Mouse (Mus musculus) CH12F3 (cell line): ENCODE measurements around the gene Trim63.
"Not testable (repeated sequence)": the region's sequence is repeated elsewhere in the genome, so short reads cannot be mapped to it uniquely, and the experiment has no call there.

ENCODE experiments used
- in situ Hi-C: fragments of 300-500 bp; cut with MboI; formaldehyde crosslinking; loops from 2 replicates; pipeline ENCODE4 v1.14.3; 2020; ENCODE audit warnings: low sequenced_read_pairs

Gene Trim63

DNA sequence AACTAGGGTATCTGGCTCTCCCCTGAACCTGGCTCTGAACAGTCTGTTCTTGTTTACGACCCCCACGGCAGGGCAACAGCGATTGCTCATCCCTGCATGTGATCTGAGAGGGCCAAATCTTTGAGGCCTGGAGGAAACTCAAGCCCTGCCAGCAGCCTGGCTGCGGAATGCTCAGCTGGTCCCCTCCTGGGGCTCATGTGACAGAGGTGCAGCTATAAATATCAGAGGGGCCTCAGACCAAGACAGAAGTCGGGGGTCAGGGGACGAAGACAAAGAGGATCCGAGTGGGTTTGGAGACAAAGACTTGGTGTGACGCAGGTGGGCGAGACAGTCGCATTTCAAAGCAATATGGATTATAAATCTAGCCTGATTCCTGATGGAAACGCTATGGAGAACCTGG lies at the start of gene Trim63:
Trim63 (plus strand) TSS at position 245 of the 400 bp plus-strand sequence.
- in situ Hi-C loops = no loop called here

DNA sequence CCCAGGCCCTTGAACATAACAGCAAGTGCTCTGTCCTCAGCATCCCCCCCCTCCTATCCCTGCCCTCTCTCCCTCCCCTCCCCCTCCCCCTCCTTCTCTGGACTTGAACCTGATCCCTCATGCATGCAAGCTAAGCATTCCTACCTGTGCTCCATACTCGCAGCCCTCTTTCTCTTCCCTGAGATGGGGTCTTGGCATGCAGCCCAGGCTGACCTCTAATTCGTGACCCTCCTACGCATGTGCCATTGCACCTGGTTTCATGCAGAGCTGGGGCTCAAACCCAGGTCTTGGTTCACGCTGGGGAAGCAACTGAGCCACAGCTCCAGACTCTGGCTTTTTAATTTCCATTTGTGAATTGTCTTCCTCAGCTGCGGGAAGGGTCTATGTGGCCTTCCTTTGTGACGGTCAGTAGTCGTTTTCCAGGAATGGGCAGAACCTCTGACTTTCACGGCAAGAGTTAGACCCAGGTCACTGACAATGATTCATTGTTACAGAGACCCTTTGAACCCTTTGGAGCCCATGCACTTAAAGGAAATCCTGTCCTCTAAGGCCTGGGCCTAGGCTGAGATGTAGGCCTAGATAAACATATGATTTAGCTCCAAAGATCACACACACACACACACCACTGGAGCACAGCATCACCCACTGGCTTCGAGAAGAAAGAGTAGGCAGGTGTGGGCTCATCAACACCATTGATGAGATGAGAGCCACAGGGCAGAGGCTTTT lies 48.9 kb upstream of the Trim63 start:
- in situ Hi-C loops = no loop called here

- in situ Hi-C loops = no loop called here
Measured at GRCm38 (mm10) chr4:134268102-134268655, 46.7 kb upstream of the Trim63 start.

DNA sequence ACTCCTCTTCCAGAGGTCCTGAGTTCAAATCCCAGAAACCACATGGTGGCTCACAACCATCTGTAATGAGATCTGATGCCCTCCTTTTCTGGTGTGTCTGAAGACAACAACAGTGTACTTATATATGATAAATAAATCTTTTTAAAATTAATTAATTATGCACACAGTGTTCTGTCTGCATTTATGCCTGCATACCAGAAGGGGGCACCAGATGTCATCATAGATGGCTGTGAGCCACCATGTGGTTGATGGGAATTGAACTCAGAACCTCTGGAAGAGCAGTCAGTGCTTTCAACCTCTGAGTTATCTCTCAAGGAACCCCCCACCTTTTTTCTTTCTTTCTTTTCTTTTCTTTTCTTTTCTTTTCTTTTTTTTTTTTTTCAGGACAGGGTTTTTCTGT lies 45.3 kb upstream of the Trim63 start:
- in situ Hi-C loops = not testable (repeated sequence)

- in situ Hi-C loops = no loop called here
Measured at GRCm38 (mm10) chr4:134271979-134272378, 42.9 kb upstream of the Trim63 start.

GRCm38 (mm10) chr4:134272731-134273416 lies 42.0 kb upstream of the Trim63 start:
- in situ Hi-C loops = no loop called here

- in situ Hi-C loops = no loop called here
Measured at GRCm38 (mm10) chr4:134273417-134274345, 41.2 kb upstream of the Trim63 start.

DNA sequence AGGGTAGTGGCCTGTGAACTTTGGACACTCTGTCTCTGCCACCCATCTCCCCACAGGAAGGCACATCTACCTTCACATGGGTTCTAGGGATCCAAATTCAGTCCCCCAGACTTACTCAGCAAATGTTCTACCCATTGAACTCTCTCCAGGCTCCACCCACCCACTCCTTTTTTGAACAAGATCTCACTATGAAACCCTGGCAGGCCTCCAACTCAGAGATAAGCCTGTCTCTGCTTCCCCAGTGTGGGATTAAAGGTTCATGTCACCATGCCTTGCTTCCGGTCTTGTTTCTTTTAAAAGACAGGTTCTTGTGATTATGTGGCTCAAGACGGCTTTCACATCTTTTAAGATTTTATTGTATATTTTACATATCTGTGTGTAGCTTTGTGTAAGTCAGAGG lies 30.0 kb upstream of the Trim63 start:
- in situ Hi-C loops = no loop called here

- in situ Hi-C loops = no loop called here
Measured at GRCm38 (mm10) chr4:134286226-134287167, 28.4 kb upstream of the Trim63 start.

DNA sequence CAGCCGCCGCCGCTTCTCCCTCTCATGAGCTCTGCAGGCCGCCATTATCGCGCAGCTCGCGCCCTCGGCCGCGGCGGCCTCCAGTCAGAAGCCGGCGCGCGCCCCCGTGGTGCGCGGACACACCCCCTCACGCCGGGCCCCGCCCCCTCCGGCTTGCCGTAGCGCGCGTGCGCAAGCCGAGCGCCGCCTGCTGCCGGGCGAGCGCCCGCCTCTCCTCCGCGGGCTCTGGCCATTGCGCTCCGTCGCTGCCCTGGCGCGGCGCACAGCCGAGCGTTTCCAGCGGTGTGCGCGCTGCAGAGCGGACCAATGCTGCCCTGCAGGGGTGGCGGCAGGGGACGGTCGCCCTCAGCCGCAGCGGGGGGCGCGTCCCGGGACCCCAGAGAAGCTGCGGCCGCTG lies 27.8 kb upstream of the Trim63 start:
- in situ Hi-C loops = no loop called here

DNA sequence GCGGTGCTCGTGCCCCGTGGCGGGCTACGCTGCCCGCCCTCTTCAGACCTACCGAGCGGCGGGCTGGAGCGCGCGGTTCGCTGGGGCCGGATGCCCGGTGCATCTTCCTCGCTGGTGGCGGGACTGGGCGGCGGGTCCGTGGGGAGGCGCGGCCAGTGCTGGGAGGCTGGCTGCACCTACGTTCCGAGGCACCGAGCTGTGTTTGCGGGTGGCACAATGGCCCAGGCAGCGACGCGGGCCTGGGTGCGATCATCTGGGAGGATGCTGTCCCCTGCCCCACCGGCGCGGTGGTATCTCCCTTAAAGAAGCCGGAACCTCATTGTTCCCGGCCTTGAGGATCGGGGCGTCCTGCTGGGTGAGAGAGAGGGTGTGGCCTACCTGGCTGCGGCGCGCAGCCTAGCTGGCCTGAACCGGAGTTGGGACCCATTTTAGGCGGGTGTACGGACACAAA lies 27.3 kb upstream of the Trim63 start, which contains the start of gene Pdik1l:
Pdik1l (minus strand) TSS at position 321 of the 451 bp plus-strand sequence.
- in situ Hi-C loops = no loop called here

DNA sequence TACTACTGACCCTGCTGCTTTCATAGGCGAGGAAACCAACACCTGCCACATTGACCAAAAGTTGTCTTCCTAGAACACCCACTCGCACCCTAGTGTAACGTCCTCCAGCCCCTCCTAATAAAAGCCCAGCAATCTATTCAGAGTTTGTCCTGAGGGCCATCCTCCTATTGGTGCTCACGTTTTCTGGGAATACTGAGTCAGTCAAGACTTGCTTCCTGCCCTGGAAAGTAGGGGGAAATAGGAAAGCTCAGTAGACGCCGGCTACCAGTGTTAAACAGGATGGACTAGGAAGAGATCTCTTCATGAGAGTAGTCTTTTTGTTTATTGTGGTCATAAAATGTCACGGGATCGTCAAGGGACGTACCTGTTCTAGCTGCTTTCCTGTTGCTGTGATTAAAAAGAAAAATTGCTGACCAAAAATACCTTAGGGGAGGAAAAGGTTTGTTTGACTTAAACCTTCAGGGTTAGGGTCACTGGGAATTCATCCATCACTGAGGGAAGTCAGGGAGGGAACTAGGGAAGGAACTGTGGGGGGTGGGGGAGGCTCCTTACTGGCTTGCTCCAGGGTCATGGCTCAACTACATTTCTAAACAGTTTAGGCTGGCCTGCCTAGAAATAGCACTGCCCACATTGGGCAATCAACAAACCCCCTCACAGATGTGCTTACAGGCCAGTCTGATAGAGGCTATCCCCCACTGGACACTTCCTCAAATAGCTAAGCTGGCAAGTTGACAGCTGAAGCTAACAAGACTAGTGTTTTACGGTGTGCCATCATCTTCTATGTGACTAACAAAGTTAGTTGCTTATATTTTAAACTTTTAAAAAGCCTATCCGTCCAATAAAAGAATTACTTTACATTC lies 26.3 kb upstream of the Trim63 start:
- in situ Hi-C loops = no loop called here

GRCm38 (mm10) chr4:134292067-134292466 lies 22.9 kb upstream of the Trim63 start:
- in situ Hi-C loops = no loop called here

GRCm38 (mm10) chr4:134293061-134293691 lies 21.7 kb upstream of the Trim63 start:
- in situ Hi-C loops = no loop called here

- in situ Hi-C loops = no loop called here
Measured at GRCm38 (mm10) chr4:134293692-134294163, 21.2 kb upstream of the Trim63 start.

- in situ Hi-C loops = not testable (repeated sequence)
Measured at GRCm38 (mm10) chr4:134296096-134296495, 18.8 kb upstream of the Trim63 start.

- in situ Hi-C loops = no loop called here
Measured at GRCm38 (mm10) chr4:134296523-134296922, 18.4 kb upstream of the Trim63 start.

DNA sequence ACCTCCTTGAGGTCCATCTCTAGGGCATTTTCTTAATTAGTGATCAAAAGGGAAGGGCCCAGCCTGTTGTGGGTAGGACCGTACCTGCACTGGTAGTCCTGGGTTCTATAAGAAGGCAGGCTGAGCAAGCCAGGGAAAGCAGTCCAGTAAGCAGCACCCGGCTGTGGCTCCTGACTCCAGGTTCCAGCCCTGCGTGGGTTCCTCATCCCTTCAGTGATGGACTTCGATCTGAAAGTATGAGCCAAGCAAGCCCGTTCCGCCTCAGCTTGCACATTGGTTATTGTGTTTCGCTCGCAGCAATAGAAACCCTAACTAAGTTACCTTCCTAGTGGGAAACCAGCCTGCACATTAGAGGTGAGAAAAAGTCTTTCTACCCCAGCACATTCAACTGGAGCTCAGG lies 17.6 kb upstream of the Trim63 start:
- in situ Hi-C loops = no loop called here
